Mouse (Mus musculus) ES-E14 (cell line): ENCODE measurements around the gene Zfpm1.

ENCODE experiments used
- CHD2 ChIP-seq: IDR thresholded peaks from 2 replicates; pipeline ENCODE4 v1.6.1; 2014; ENCODE audit warnings: mild to moderate bottlenecking, low read depth, low read length, inconsistent platforms
- HCFC1 ChIP-seq: IDR thresholded peaks from 2 replicates; pipeline ENCODE4 v1.6.1; 2012; ENCODE audit warnings: low read length, inconsistent platforms, borderline replicate concordance; ENCODE audit not compliant: insufficient read depth
- ZC3H11A ChIP-seq: IDR thresholded peaks from 2 replicates; pipeline ENCODE4 v1.6.1; 2012; ENCODE audit warnings: low read depth, mild to moderate bottlenecking, inconsistent platforms, low read length, borderline replicate concordance

- TF ChIP-seq HCFC1 (no peak), CHD2 (no peak), ZC3H11A (no peak)
Observed at GRCm38 (mm10) chr8:122260755-122261154, 21.2 kb upstream of the Zfpm1 start.
